Mouse (Mus musculus): ENCODE results near the gene 1810024B03Rik. TPM values are rescaled to one million over a fixed set of nuclear protein-coding genes. Genes with fewer than 3 reads are reported as not detected.

1810024B03Rik gene
- polyA plus RNA-seq, 1 experiment from 2014 or later = 2.8 TPM

DNA sequence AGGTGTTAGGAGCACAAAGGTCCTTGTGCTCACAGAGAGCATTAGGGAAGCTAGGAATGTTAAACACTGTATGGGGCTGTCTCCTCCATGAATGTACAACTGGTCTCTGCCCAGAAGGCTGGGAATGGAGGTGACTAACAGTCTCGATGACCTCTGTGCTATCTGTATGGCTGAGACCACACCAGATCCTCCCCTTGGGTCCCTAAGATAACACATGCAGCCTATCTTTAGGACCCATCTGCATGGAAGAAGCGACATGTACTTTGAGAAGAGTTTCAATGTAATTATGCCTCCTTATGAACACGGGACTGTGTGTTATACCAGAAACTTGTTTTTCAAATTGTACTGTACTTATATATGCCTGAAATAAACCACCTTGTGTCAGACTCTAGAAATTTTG, 62.4 kb downstream of the 1810024B03Rik start:
- Histone ChIP-seq H3K9me3 (no peaks in the 10 kb centered on the region), H3K27me3 (replicated peaks) (no peaks in the 10 kb centered on the region), H3K27ac (no peak overlapping the region), H3K4me3 (no peak overlapping the region), H3K4me2 (replicated peaks) (no peak overlapping the region), H3K4me1 (peaks cover 10% of the 10 kb centered on the region), H3K36me3 (peaks cover 6% of the 10 kb centered on the region; the same call in 1 of the 2 replicates), H3K9ac (no peak overlapping the region)
- no peak for ATAC-seq (ENCODE audit: low FRiP score, low read depth)
- WGBS = 91% methylated on average over 3 of the region's 3 CpGs

DNA sequence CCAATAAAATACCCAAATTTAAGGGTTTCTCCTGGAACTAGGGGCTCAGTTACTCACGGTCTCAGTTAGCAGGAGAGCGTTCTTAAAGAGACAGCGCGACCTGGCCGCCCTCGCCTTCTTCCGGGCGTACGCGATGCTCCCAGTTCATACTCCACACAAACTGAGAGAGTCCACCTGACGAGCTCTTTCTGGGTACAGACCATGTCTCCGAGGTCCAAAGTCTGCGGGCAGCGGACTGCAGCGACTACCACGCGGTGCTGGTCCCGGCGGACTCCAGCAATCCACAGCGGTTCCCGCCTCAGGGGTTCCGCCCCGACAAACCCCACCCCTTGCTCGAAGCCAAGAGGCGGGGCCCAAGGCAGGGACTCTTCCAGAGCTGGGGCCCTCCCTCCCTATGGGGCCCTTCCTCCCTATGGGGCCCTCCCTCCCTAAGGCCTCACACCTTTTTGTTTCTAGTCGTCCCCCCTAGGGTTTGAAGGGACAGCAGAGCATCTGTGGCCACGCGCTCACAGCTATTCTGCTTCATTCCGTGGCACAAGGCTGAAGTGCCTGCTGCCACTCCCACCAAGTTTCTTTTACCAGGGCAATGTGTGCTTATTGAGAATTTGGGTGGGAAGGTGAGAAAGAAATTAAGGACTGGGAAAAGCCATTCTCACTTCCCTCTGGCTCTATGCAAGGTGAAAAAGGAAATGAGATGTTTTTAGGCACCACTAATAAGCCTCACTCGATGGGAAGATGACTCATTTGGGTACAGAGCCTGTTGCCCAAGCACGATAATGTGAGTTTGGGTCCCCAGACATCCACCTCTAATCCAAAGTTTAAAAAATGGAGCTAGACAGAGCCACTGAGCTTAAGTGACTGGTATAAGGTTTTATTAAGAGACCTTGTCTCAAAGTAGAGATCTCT, 64.7 kb downstream of the 1810024B03Rik start, which contains the start of gene Itpripl1:
Gene Itpripl1 (minus strand): TSS at position 285 of the 906 bp plus-strand sequence.
- Histone ChIP-seq H3K9me3 (no peaks in the 10 kb centered on the region), H3K4me3 (peak within 1 kb of the TSS; percentile 50), H3K9ac (peak within 1 kb of the TSS; percentile 48), H3K36me3 (peaks cover 11% of the 10 kb centered on the region; the same call in 1 of the 2 replicates), H3K27me3 (replicated peaks) (no peaks in the 10 kb centered on the region), H3K27ac (no peak within 1 kb of the TSS), H3K4me2 (replicated peaks) (peak within 1 kb of the TSS; percentile 69), H3K4me1 (peaks cover 10% of the 10 kb centered on the region)
- ATAC-seq (ENCODE audit: low FRiP score, low read depth) = peak; percentile 80
- WGBS = 4% methylated on average over 31 of the region's 31 CpGs

DNA sequence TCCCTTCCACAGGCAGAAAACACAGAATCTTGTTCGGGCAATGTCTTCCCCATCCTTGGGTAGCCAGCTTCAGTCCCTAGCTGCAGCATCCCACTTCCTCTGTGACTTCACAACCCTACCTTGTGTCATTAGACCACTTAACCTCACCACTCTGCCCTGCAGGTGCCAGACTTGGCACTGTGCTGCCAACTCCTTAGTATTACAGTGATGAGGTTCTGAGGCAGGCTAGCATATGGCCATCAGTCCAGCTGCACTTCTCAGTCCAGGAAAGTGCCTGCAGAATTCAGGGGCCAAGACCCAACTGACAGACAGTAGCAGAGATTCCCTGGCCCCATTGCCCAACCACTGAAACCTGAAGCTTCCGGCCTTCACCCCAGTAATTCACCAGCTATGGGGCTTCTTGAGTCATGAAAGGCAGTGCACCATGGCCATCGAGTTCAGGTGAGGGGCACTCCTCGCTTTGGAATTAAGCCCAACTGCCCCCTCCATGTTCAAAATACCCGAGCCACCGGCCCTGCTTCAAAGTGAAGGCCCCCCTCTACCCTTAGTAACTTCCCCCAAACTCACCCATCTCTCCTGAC, 65.4 kb downstream of the 1810024B03Rik start:
- Histone ChIP-seq H3K36me3 (peaks cover 11% of the 10 kb centered on the region; the same call in 1 of the 2 replicates), H3K4me1 (peaks cover 14% of the 10 kb centered on the region), H3K27ac (no peak overlapping the region), H3K9me3 (no peaks in the 10 kb centered on the region), H3K4me3 (peak overlapping the region; percentile 50), H3K27me3 (replicated peaks) (no peaks in the 10 kb centered on the region), H3K4me2 (replicated peaks) (peak overlapping the region; percentile 69), H3K9ac (peak overlapping the region; percentile 48)
- peak; percentile 29; the same call in 1 of the 2 replicates for ATAC-seq (ENCODE audit: low FRiP score, low read depth)
- 16% methylated on average over 6 of the region's 6 CpGs for WGBS

DNA sequence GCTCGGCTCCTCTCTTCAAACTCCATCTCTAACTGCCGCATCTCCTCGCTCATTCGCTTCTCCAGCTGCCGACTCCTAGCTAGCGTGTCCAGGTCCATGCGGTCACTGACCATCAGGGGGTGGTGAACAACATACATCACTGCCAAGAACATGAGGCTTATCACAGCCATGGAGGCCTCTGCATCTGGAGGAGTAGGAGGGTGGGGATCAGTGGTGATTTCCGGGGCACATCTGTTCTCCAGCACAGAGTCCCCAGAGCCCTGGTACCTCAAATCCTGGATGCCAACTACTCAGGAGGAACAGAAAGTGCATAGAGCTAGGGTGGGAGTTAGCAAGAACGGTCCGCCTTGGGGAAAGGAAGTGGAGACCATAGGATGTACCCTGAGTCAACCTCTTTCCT, 66.0 kb downstream of the 1810024B03Rik start:
- Histone ChIP-seq H3K4me2 (replicated peaks) (peak overlapping the region; percentile 69), H3K9ac (no peak overlapping the region), H3K27me3 (replicated peaks) (no peaks in the 10 kb centered on the region), H3K36me3 (peaks cover 11% of the 10 kb centered on the region; the same call in 1 of the 2 replicates), H3K27ac (no peak overlapping the region), H3K9me3 (no peaks in the 10 kb centered on the region), H3K4me3 (no peak overlapping the region), H3K4me1 (peaks cover 14% of the 10 kb centered on the region)
- ATAC-seq (ENCODE audit: low FRiP score, low read depth) = no peak
- 79% methylated on average over 10 of the region's 10 CpGs for WGBS

DNA sequence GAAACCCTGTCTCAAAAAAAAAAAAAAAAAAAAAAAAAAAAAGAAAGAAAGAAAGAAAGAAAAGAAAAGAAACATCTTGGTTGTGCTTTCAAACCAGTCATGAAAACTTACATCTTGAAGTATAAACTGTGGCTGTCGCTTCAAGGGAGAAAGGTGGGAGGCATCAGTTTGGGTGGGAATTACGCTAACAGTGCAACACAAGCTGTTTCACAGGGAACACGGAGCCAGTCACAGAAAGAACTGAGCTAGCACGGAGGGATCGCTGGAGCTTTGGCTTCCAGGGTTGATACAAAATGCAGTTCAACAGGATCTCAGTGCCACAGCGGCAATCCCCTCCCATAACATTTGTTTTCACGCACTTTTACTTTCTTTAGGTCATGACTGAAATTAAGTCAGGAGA, 68.1 kb downstream of the 1810024B03Rik start:
- ATAC-seq (ENCODE audit: low FRiP score, low read depth) = no peak
- Histone ChIP-seq H3K27ac (no peak overlapping the region), H3K9ac (no peak overlapping the region), H3K4me2 (replicated peaks) (no peak overlapping the region), H3K4me1 (peaks cover 23% of the 10 kb centered on the region), H3K4me3 (no peak overlapping the region), H3K27me3 (replicated peaks) (no peaks in the 10 kb centered on the region), H3K36me3 (peaks cover 11% of the 10 kb centered on the region; the same call in 1 of the 2 replicates), H3K9me3 (no peaks in the 10 kb centered on the region)
- WGBS = 96% methylated on average over 7 of the region's 7 CpGs

DNA sequence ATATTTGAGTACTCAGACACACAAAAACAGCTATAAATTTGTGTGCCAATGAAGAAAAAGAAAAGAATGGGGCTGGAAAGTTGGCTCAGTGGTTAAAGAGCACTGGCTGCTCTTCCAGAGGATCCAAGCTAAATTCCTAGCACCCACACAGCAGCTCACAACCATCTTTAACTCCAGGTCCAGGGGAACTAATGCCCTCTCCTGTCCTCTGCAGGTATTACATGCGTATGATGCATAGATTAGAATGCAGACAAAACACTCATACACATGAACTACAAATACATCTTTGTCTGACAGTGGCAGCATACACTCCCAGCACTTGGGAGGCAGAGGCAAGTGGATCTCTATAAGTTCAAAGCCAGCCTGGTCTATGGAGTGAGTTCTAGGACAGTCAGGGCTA, 68.5 kb downstream of the 1810024B03Rik start:
- H3K4me3 ChIP-seq = no peak overlapping the region
- 97% methylated on average over 1 of the region's 1 CpGs for WGBS
- ATAC-seq (ENCODE audit: low FRiP score, low read depth) = no peak
- H3K4me1 ChIP-seq = peaks cover 25% of the 10 kb centered on the region
- no peak overlapping the region for H3K27ac ChIP-seq
- no peak overlapping the region for H3K4me2 ChIP-seq (replicated peaks)
- H3K27me3 ChIP-seq (replicated peaks) = no peaks in the 10 kb centered on the region
- H3K9me3 ChIP-seq = no peaks in the 10 kb centered on the region
- peaks cover 11% of the 10 kb centered on the region; the same call in 1 of the 2 replicates for H3K36me3 ChIP-seq
- H3K9ac ChIP-seq = no peak overlapping the region

DNA sequence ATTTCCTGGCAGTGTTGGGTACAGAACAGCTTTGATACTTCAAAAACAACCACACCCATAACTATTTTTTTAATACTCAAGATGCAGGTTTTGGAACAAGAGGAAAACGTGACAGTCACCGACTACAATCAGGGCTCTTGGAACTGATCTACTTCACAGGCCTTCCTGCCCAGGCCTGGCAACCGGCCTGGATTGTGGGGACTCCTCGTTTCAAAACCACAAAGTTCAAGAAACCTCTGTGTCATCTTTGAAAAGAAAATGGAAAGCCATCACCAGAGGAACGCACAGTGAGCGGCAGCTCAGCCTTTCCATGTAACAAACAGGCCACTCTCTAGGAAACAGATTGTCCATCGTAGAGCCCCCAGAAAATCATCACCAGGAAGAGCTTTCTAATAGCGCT, 69.0 kb downstream of the 1810024B03Rik start:
- Histone ChIP-seq H3K9ac (no peak overlapping the region), H3K27ac (no peak overlapping the region), H3K27me3 (replicated peaks) (no peaks in the 10 kb centered on the region), H3K9me3 (no peaks in the 10 kb centered on the region), H3K36me3 (peaks cover 11% of the 10 kb centered on the region; the same call in 1 of the 2 replicates), H3K4me1 (peaks cover 31% of the 10 kb centered on the region), H3K4me3 (no peak overlapping the region), H3K4me2 (replicated peaks) (no peak overlapping the region)
- 94% methylated on average over 8 of the region's 8 CpGs for WGBS
- no peak for ATAC-seq (ENCODE audit: low FRiP score, low read depth)

DNA sequence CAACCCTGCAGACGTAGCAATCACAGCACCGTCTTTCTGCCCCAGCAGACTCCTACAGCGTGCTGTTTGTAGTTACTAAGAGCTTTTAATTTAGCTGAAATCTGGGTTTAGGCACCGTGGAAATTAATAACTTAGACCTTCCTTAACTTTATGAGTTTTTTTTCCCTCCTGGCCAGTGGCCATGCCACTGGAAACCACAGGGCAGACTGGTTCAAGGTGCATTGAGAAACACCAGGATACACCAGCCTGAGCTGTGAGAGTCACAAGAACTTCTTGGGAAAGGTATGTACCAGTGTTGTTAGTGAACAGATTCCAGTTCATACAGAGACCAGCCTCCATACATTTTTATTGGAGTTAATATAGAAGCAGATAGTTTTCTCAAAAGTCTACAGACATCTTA, 69.6 kb downstream of the 1810024B03Rik start:
- ATAC-seq (ENCODE audit: low FRiP score, low read depth) = no peak
- Histone ChIP-seq H3K4me1 (peaks cover 32% of the 10 kb centered on the region), H3K4me2 (replicated peaks) (no peak overlapping the region), H3K36me3 (peaks cover 11% of the 10 kb centered on the region; the same call in 1 of the 2 replicates), H3K9me3 (no peaks in the 10 kb centered on the region), H3K27ac (no peak overlapping the region), H3K27me3 (replicated peaks) (no peaks in the 10 kb centered on the region), H3K9ac (no peak overlapping the region), H3K4me3 (no peak overlapping the region)
- WGBS = 87% methylated on average over 4 of the region's 4 CpGs

DNA sequence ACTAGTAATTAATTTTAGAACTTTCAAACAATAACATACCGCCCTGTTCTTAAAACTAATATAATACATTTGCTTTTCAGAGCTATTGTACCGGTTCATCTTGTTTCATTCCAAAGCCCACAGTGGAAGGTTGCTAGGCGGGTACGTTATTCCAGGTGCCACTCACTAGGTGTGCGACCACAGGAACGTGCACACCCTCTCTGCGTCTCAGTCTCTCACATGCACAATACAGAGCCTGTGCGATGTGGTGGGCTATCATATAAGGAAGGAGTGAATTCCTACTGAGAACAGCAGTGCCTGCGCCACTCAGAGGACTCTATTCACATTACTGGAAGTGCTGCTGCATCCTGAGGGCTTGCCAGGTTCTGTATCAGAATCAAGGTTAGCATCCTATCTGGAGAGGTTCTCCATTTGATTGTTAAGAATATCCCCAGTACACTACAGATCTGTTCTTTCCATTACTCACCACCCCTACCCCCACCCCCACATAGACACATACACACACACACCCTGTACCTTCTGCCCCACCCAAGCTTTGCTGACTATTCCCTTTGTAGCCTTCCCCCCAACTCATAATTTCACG, 70.2 kb downstream of the 1810024B03Rik start:
- Histone ChIP-seq H3K9me3 (no peaks in the 10 kb centered on the region), H3K4me3 (no peak overlapping the region), H3K27me3 (replicated peaks) (no peaks in the 10 kb centered on the region), H3K9ac (no peak overlapping the region), H3K4me2 (replicated peaks) (no peak overlapping the region), H3K36me3 (peaks cover 11% of the 10 kb centered on the region; the same call in 1 of the 2 replicates), H3K4me1 (peaks cover 36% of the 10 kb centered on the region), H3K27ac (no peak overlapping the region)
- 85% methylated on average over 10 of the region's 10 CpGs for WGBS
- ATAC-seq (ENCODE audit: low FRiP score, low read depth) = no peak

DNA sequence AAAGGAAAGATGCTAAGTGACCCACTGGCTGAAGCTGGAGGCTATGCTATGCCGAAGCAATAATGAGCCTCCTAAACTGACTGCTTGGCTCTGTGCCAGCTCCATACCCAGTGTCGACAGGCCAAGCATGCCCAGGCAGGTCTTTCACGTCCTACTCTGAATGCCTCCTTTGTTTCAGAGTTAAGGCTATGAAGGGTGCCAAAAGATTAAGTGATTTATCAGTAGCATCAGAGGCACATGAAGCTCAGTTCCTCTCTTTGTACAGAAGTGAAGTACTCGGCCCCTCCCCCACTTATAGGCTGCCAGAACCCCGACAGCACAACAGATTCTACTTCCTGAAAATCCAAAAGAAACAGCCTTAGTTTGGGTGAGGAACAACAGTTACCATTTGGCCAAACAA, 71.1 kb downstream of the 1810024B03Rik start:
- H3K9ac ChIP-seq = no peak overlapping the region
- H3K4me3 ChIP-seq = no peak overlapping the region
- no peaks in the 10 kb centered on the region for H3K27me3 ChIP-seq (replicated peaks)
- no peak overlapping the region for H3K27ac ChIP-seq
- H3K4me2 ChIP-seq (replicated peaks) = peak overlapping the region; percentile 19; the same call in 1 of the 2 replicates
- peaks cover 11% of the 10 kb centered on the region; the same call in 1 of the 2 replicates for H3K36me3 ChIP-seq
- ATAC-seq (ENCODE audit: low FRiP score, low read depth) = peak; percentile 73
- WGBS = 13% methylated on average over 5 of the region's 5 CpGs
- no peaks in the 10 kb centered on the region for H3K9me3 ChIP-seq
- peaks cover 36% of the 10 kb centered on the region for H3K4me1 ChIP-seq

All from neural tube, embryonic 12.5 days (tissue).